Mouse (Mus musculus): ENCODE measurements around the gene Slc23a3. TPM values are rescaled to one million over a fixed set of nuclear protein-coding genes. Genes with fewer than 3 reads are reported as not detected.

The Slc23a3 gene
- polyA plus RNA-seq, 1 experiment from 2014 or later, result 2.5 TPM

GRCm38 (mm10) chr1:75122211-75122610, 11.5 kb downstream of the Slc23a3 start:
- Histone ChIP-seq H3K27me3 (ENCODE audit: control insufficient read depth, insufficient read depth, low read depth, low read length) (no peaks in the 10 kb centered on the region), H3K9me3 (replicated peaks; ENCODE audit: control insufficient read depth, low read length) (no peaks in the 10 kb centered on the region), H3K36me3 (ENCODE audit: control insufficient read depth, insufficient read depth) (no peaks in the 10 kb centered on the region), H3K4me3 (ENCODE audit: low read depth, low read length) (no peak overlapping the region), H3K4me1 (ENCODE audit: control insufficient read depth, low read depth, low read length) (peaks cover 18% of the 10 kb centered on the region), H3K9ac (ENCODE audit: low read depth, low read length) (no peak overlapping the region), H3K4me2 (ENCODE audit: low read depth, low read length) (no peak overlapping the region), H3K27ac (ENCODE audit: low read length) (no peak overlapping the region)
- no peak for ATAC-seq (ENCODE audit: low read depth)
- 51% methylated on average over 3 of the region's 3 CpGs for WGBS (ENCODE audit: insufficient replicate concordance)

Other genes with a start within 250 kb of the Slc23a3 start
- gene Fev, start 248.5 kb downstream of the Slc23a3 start, polyA plus RNA-seq (2015; fragmentation: Nextera tagmentation; extraction: Ambion mirVana), result not detected in 2 replicates
- gene Cryba2, start 240.7 kb downstream of the Slc23a3 start, polyA plus RNA-seq (2015; fragmentation: Nextera tagmentation; extraction: Ambion mirVana), result not detected in 2 replicates
- not detected in 2 replicates for gene Cfap65, start 198.3 kb downstream of the Slc23a3 start, polyA plus RNA-seq (2015; fragmentation: Nextera tagmentation; extraction: Ambion mirVana)
- gene Ihh, start 182.2 kb downstream of the Slc23a3 start, polyA plus RNA-seq (2015; fragmentation: Nextera tagmentation; extraction: Ambion mirVana), result 2.6 and 4.0 TPM in 2 replicates
- 5.6 and 6.0 TPM in 2 replicates for gene Nhej1, start 8.7 kb downstream of the Slc23a3 start, polyA plus RNA-seq (2015; fragmentation: Nextera tagmentation; extraction: Ambion mirVana)
- 46.2 and 51.1 TPM in 2 replicates for gene Cnppd1, start 8.8 kb upstream of the Slc23a3 start, polyA plus RNA-seq (2015; fragmentation: Nextera tagmentation; extraction: Ambion mirVana)
- 47.7 and 52.7 TPM in 2 replicates for gene Retreg2, start 8.9 kb upstream of the Slc23a3 start, polyA plus RNA-seq (2015; fragmentation: Nextera tagmentation; extraction: Ambion mirVana)
- gene Zfand2b, start 34.8 kb upstream of the Slc23a3 start, polyA plus RNA-seq (2015; fragmentation: Nextera tagmentation; extraction: Ambion mirVana), result 41.0 and 41.1 TPM in 2 replicates
- 55.5 and 56.5 TPM in 2 replicates for gene Abcb6, start 46.5 kb upstream of the Slc23a3 start, polyA plus RNA-seq (2015; fragmentation: Nextera tagmentation; extraction: Ambion mirVana)
- gene Ankzf1, start 58.3 kb upstream of the Slc23a3 start, polyA plus RNA-seq (2015; fragmentation: Nextera tagmentation; extraction: Ambion mirVana), result 9.2 and 12.0 TPM in 2 replicates
- gene Atg9a, start 58.3 kb upstream of the Slc23a3 start, polyA plus RNA-seq (2015; fragmentation: Nextera tagmentation; extraction: Ambion mirVana), result 26.5 and 28.5 TPM in 2 replicates
- gene Glb1l, start 76.9 kb upstream of the Slc23a3 start, polyA plus RNA-seq (2015; fragmentation: Nextera tagmentation; extraction: Ambion mirVana), result 3.7 and 3.9 TPM in 2 replicates
- gene Stk16, start 76.9 kb upstream of the Slc23a3 start, polyA plus RNA-seq (2015; fragmentation: Nextera tagmentation; extraction: Ambion mirVana), result 73.3 and 73.4 TPM in 2 replicates
- 336 and 355 TPM in 2 replicates for gene Tuba4a, start 86.0 kb upstream of the Slc23a3 start, polyA plus RNA-seq (2015; fragmentation: Nextera tagmentation; extraction: Ambion mirVana)
- 0.25 TPM in 1 of 2 replicates, not detected in the other for gene A630095N17Rik, start 98.2 kb upstream of the Slc23a3 start, polyA plus RNA-seq (2015; fragmentation: Nextera tagmentation; extraction: Ambion mirVana)
- 33.8 and 33.9 TPM in 2 replicates for gene Dnajb2, start 102.5 kb upstream of the Slc23a3 start, polyA plus RNA-seq (2015; fragmentation: Nextera tagmentation; extraction: Ambion mirVana)
- gene Ptprn, start 130.6 kb upstream of the Slc23a3 start, polyA plus RNA-seq (2015; fragmentation: Nextera tagmentation; extraction: Ambion mirVana), result 0.04 and 0.11 TPM in 2 replicates
- gene Resp18, start 144.5 kb upstream of the Slc23a3 start, polyA plus RNA-seq (2015; fragmentation: Nextera tagmentation; extraction: Ambion mirVana), result 0.15 TPM in 1 of 2 replicates, not detected in the other
- gene Dnpep, start 184.1 kb upstream of the Slc23a3 start, polyA plus RNA-seq (2015; fragmentation: Nextera tagmentation; extraction: Ambion mirVana), result 52.4 and 52.7 TPM in 2 replicates
- gene Des, start 226.4 kb upstream of the Slc23a3 start, polyA plus RNA-seq (2015; fragmentation: Nextera tagmentation; extraction: Ambion mirVana), result 7.2 and 13.9 TPM in 2 replicates
- 7.6 and 8.0 TPM in 2 replicates for gene Speg, start 241.4 kb upstream of the Slc23a3 start, polyA plus RNA-seq (2015; fragmentation: Nextera tagmentation; extraction: Ambion mirVana)

Measured in liver, embryonic 16.5 days (tissue).